Comparison of ENCODE assay signal across 26 mouse cellular contexts in genomic region chr6:103700336-103700735, GRCm38 (mm10).
DNase-seq lines count a peak whose midpoint lies in the region; ATAC-seq and TF ChIP-seq lines count a peak whose summit lies in the region.
"Had no signal": no experiment of that assay in that cellular context is flagged by ENCODE, and none has a peak within 500 bp of the region (broad histone marks: within the 10 kb centered on the region; RNA-seq: fewer than 3 reads in every experiment).

No protein-coding gene starts in this region.

- no peak for TF ChIP-seq EP300 in stomach, postnatal 0 days (optimal IDR thresholded peaks at IDR 0.05)

- H3K4me1 ChIP-seq in stomach, embryonic 15.5 days = no peaks in the 10 kb centered on the region
- H3K4me1 ChIP-seq in stomach, postnatal 0 days (replicated peaks; ENCODE audit: control insufficient read depth, insufficient read depth) = no peaks in the 10 kb centered on the region
- H3K4me1 ChIP-seq in liver, embryonic 12.5 days = peaks cover 15% of the 10 kb centered on the region
- 0 out of 2 replicates have a peak, but pooled peaks cover 5% of the 10 kb centered on the region for H3K4me1 ChIP-seq in neural tube, embryonic 15.5 days
- H3K4me1 ChIP-seq: forebrain, embryonic 15.5 days; heart, embryonic 10.5 days; lung, embryonic 15.5 days; midbrain, embryonic 10.5 days had no signal

- H3K36me3 ChIP-seq in stomach, embryonic 15.5 days = no peaks in the 10 kb centered on the region
- H3K36me3 ChIP-seq in stomach, postnatal 0 days (ENCODE audit: control insufficient read depth, insufficient read depth, low read length) = no peaks in the 10 kb centered on the region
- no peaks in the 10 kb centered on the region for H3K36me3 ChIP-seq in liver, embryonic 12.5 days
- peaks cover 16% of the 10 kb centered on the region for H3K36me3 ChIP-seq in neural tube, embryonic 15.5 days
- H3K36me3 ChIP-seq: G1E; heart, embryonic 10.5 days; lung, embryonic 15.5 days; midbrain, embryonic 10.5 days had no signal

- no peak overlapping the region for H3K4me3 ChIP-seq in stomach, embryonic 15.5 days (replicated peaks)
- no peak overlapping the region for H3K4me3 ChIP-seq in stomach, postnatal 0 days (ENCODE audit: low read depth, low read length)
- no peak overlapping the region for H3K4me3 ChIP-seq in liver, embryonic 12.5 days
- no peak overlapping the region for H3K4me3 ChIP-seq in neural tube, embryonic 15.5 days (replicated peaks)
- H3K4me3 ChIP-seq in layer of hippocampus, adult 2 months = no peak overlapping the region
- H3K4me3 ChIP-seq: forebrain, embryonic 15.5 days; heart, embryonic 10.5 days; lung, embryonic 15.5 days; midbrain, embryonic 10.5 days had no signal

- 50% methylated on average over 7 of the region's 7 CpGs for WGBS in stomach, embryonic 15.5 days
- 46% methylated on average over 7 of the region's 7 CpGs for WGBS in stomach, postnatal 0 days
- WGBS in liver, embryonic 12.5 days (ENCODE audit: insufficient replicate concordance) = 21% methylated on average over 7 of the region's 7 CpGs
- 79% methylated on average over 7 of the region's 7 CpGs for WGBS in neural tube, embryonic 15.5 days

- H3K9me3 ChIP-seq in stomach, embryonic 15.5 days = no peaks in the 10 kb centered on the region
- H3K9me3 ChIP-seq in stomach, postnatal 0 days (ENCODE audit: control insufficient read depth, low read length) = no peaks in the 10 kb centered on the region
- H3K9me3 ChIP-seq in liver, embryonic 12.5 days (replicated peaks) = no peaks in the 10 kb centered on the region
- H3K9me3 ChIP-seq in neural tube, embryonic 15.5 days (replicated peaks) = no peaks in the 10 kb centered on the region
- H3K9me3 ChIP-seq: forebrain, embryonic 15.5 days; G1E; heart, embryonic 10.5 days; lung, embryonic 15.5 days; midbrain, embryonic 10.5 days had no signal

- no peak overlapping the region for H3K9ac ChIP-seq in stomach, embryonic 15.5 days
- no peak overlapping the region for H3K9ac ChIP-seq in stomach, postnatal 0 days (ENCODE audit: low read length)
- no peak overlapping the region for H3K9ac ChIP-seq in liver, embryonic 12.5 days
- no peak overlapping the region for H3K9ac ChIP-seq in neural tube, embryonic 15.5 days (replicated peaks)
- H3K9ac ChIP-seq: forebrain, embryonic 15.5 days; hindbrain, embryonic 14.5 days; lung, embryonic 15.5 days had no signal

- TF ChIP-seq CTCF in stomach, postnatal 0 days (IDR thresholded peaks at IDR 0.05; ENCODE audit: low read depth) = no peak
- TF ChIP-seq CTCF in layer of hippocampus, adult 2 months (conservative IDR thresholded peaks at IDR 0.05) = no peak

- H3K27me3 ChIP-seq in stomach, embryonic 15.5 days (replicated peaks) = no peaks in the 10 kb centered on the region
- H3K27me3 ChIP-seq in stomach, postnatal 0 days (ENCODE audit: control insufficient read depth, insufficient read depth, low read length) = no peaks in the 10 kb centered on the region
- H3K27me3 ChIP-seq in liver, embryonic 12.5 days (replicated peaks) = no peaks in the 10 kb centered on the region
- no peaks in the 10 kb centered on the region for H3K27me3 ChIP-seq in neural tube, embryonic 15.5 days (replicated peaks)
- H3K27me3 ChIP-seq: CH12.LX; forebrain, embryonic 15.5 days; lung, embryonic 15.5 days had no signal

- ATAC-seq in stomach, embryonic 15.5 days (ENCODE audit: insufficient read depth, low FRiP score, low read depth) = peak; percentile 76; the same call in 1 of the 2 replicates
- ATAC-seq in stomach, postnatal 0 days (ENCODE audit: low FRiP score, low TSS enrichment) = no peak
- peak; percentile 98 for ATAC-seq in liver, embryonic 12.5 days
- peak; percentile 65 for ATAC-seq in megakaryocyte progenitor cell, adult 5-6 weeks (replicated peaks; ENCODE audit: poor library complexity)
- no peak for ATAC-seq in neural tube, embryonic 15.5 days (ENCODE audit: low FRiP score)
- ATAC-seq: activated CD4-positive, CD25-positive, alpha-beta regulatory T cell, adult 4 months; forebrain, embryonic 15.5 days; inflammation-experienced regulatory T-cells, adult 6 months had no signal

- H3K27ac ChIP-seq in stomach, embryonic 15.5 days = no peak overlapping the region
- no peak overlapping the region for H3K27ac ChIP-seq in stomach, postnatal 0 days (replicated peaks)
- no peak overlapping the region for H3K27ac ChIP-seq in liver, embryonic 12.5 days
- H3K27ac ChIP-seq in neural tube, embryonic 15.5 days (replicated peaks) = no peak overlapping the region
- H3K27ac ChIP-seq in layer of hippocampus, adult 2 months = no peak overlapping the region
- H3K27ac ChIP-seq: forebrain, embryonic 15.5 days; heart, embryonic 10.5 days; hindbrain, embryonic 14.5 days; lung, embryonic 15.5 days; midbrain, embryonic 10.5 days had no signal

- no peak for DNase-seq in stomach, postnatal 0 days (ENCODE audit: low spot score)
- DNase-seq in c-Kit-positive CD71-positive TER-119-negative erythroid progenitor cells, embryonic 14.5 days (ENCODE audit: low read depth) = peak; percentile 54
- DNase-seq in left cerebral cortex, adult 8-10 months (ENCODE audit: low spot score in 2 of 2) = no peak
- no peak for DNase-seq in layer of hippocampus, adult 2 months (ENCODE audit: low spot score in 2 of 2)
- DNase-seq: adrenal gland, postnatal 10 days; B cell, adult 2 months; cerebellum, adult 11 months; cerebellum, postnatal 10 days; gastrocnemius, postnatal 10 days; heart, postnatal 4 days; kidney, adult 18-20 months; lung, postnatal 36 days; thymus, postnatal 4 days had no signal

- no peak overlapping the region for H3K4me2 ChIP-seq in stomach, embryonic 15.5 days
- no peak overlapping the region for H3K4me2 ChIP-seq in stomach, postnatal 0 days (replicated peaks; ENCODE audit: low read depth)
- peak overlapping the region; percentile 27; the same call in 1 of the 2 replicates for H3K4me2 ChIP-seq in liver, embryonic 12.5 days
- no peak overlapping the region for H3K4me2 ChIP-seq in neural tube, embryonic 15.5 days
- H3K4me2 ChIP-seq: forebrain, embryonic 15.5 days; hindbrain, embryonic 14.5 days; lung, embryonic 15.5 days had no signal

Comparison
In these comparisons a context has a peak if more than half of its experiments do, and no peak if none do; other contexts are left out.
1. ATAC-seq: peak in stomach, embryonic 15.5 days (single experiment), liver, embryonic 12.5 days (single experiment) and megakaryocyte progenitor cell, adult 5-6 weeks (single experiment); none in stomach, postnatal 0 days (single experiment) and neural tube, embryonic 15.5 days (single experiment).